Mouse (Mus musculus) liver, embryonic 14.5 days (tissue): ENCODE data around the gene Slc25a10. TPM values are rescaled to one million over a fixed set of nuclear protein-coding genes. Genes with fewer than 3 reads are reported as not detected.

Experiments
- ATAC-seq: fragments of 200-750 bp; cut with Nextera tagmentation; 2 replicates; pipeline ENCODE4 v1.8.0; 2017; ENCODE audit warnings: moderate number of reproducible peaks, mild to moderate bottlenecking, moderate library complexity; ENCODE audit not compliant: insufficient read depth
- DNase-seq, 3 experiments: peaks; one replicate each; pipeline ENCODE4 v3.0.0-alpha.2; 2012 to 2013; ENCODE audit warnings: low read depth in 3 of 3, low spot score in 3 of 3
- H3K27ac ChIP-seq: fragments of 300-500 bp; sonication (generic); 2 replicates; pipeline ENCODE4 v1.5.1; 2014; ENCODE audit warnings: moderate library complexity, mild to moderate bottlenecking, control low read depth, inconsistent platforms
- H3K27me3 ChIP-seq: fragments of 300-500 bp; sonication (generic); 2 replicates; pipeline ENCODE4 v1.6.1; 2014; ENCODE audit warnings: mild to moderate bottlenecking, low read length, moderate library complexity; ENCODE audit not compliant: control insufficient read depth, insufficient read depth
- H3K36me3 ChIP-seq: fragments of 300-500 bp; sonication (generic); replicated peaks from 2 replicates; pipeline ENCODE4 v1.6.1; 2014; ENCODE audit warnings: low read depth; ENCODE audit not compliant: control insufficient read depth, insufficient read depth
- H3K4me1 ChIP-seq, 2 experiments: fragments of 200-500 bp in 1 of 2; fragments of 300-500 bp in 1 of 2; sonication (generic) in 1 of 2; replicated peaks; 2 replicates each; pipeline ENCODE4 v1.6.1; 2012 to 2014; ENCODE audit warnings: antibody characterized with exemption in 1 of 2, inconsistent platforms in 1 of 2, low read length in 1 of 2; ENCODE audit not compliant: control insufficient read depth in 2 of 2, insufficient read depth in 2 of 2
- H3K4me2 ChIP-seq: fragments of 300-500 bp; sonication (generic); 2 replicates; pipeline ENCODE4 v1.6.1; 2014; ENCODE audit warnings: low read depth, mild to moderate bottlenecking, control low read depth, moderate library complexity
- H3K4me3 ChIP-seq, 2 experiments: fragments of 200-500 bp in 1 of 2; fragments of 300-500 bp in 1 of 2; sonication (generic) in 1 of 2; 2 replicates each; pipeline ENCODE4 v1.5.1; 2012 to 2014; ENCODE audit warnings: low read depth in 2 of 2, low read length in 2 of 2, mild to moderate bottlenecking in 2 of 2, control low read depth in 1 of 2, inconsistent platforms in 1 of 2, moderate library complexity in 1 of 2; ENCODE audit not compliant: insufficient read depth in 1 of 2
- H3K9ac ChIP-seq: fragments of 300-500 bp; sonication (generic); replicated peaks from 2 replicates; pipeline ENCODE4 v1.6.1; 2014; ENCODE audit warnings: mild to moderate bottlenecking, control low read depth, moderate library complexity
- H3K9me3 ChIP-seq: fragments of 300-500 bp; sonication (generic); 2 replicates; pipeline ENCODE4 v1.6.1; 2016; ENCODE audit warnings: low read length, mixed read lengths; ENCODE audit not compliant: control insufficient read depth
- CTCF ChIP-seq: IDR thresholded peaks from 2 replicates; pipeline ENCODE4 v1.5.1; 2016; ENCODE audit warnings: antibody characterized with exemption, low read depth, control low read depth
- EP300 ChIP-seq: IDR thresholded peaks from 2 replicates; pipeline ENCODE4 v1.6.1; 2016; ENCODE audit warnings: antibody characterized with exemption, low read depth
- whole genome bisulfite sequencing: fragments of 180-500 bp; shearing (Covaris S2); extraction: QIAGEN DNeasy Blood & Tissue Kit; methylation state at CpG from one replicate; pipeline ENCODE4 v1.1.7; 2014; ENCODE audit not compliant: insufficient replicate concordance; 5-methylcytosine and 5-hydroxymethylcytosine counted together
- polyA plus RNA-seq, 2 experiments: library from polyadenylated mRNA; depleted of rRNA in 1 of 2; stranded (reverse) in 1 of 2; unstranded in 1 of 2; fragments of >200 nt; fragmentation: Nextera tagmentation in 1 of 2; extraction: Ambion mirVana in 1 of 2; gene quantifications; 2 replicates each; pipeline versions ENCODE4 v1.2.1 to v1.2.3; 2012 to 2014

The Slc25a10 gene
- polyA plus RNA-seq, 2 experiments = 31.5 to 35.1 TPM

- H3K4me1 ChIP-seq = peaks cover 12 to 28% of the 10 kb centered on the region in 2 experiments
These were observed 28.9 kb downstream of the Slc25a10 start for GRCm38 (mm10) chr11:120520498-120520897.

GRCm38 (mm10) chr11:120520967-120521540 lies 29.4 kb downstream of the Slc25a10 start:
- no peaks in the 10 kb centered on the region for H3K9me3 ChIP-seq
- H3K36me3 ChIP-seq = no peaks in the 10 kb centered on the region
- H3K9ac ChIP-seq = 0 out of 2 replicates have a peak overlapping the region, but pooled peaks have one; percentile 15
- no peak overlapping the region for H3K4me3 ChIP-seq
- peak; percentile 87 for ATAC-seq
- H3K27me3 ChIP-seq = no peaks in the 10 kb centered on the region
- peak overlapping the region; percentile 6; the same call in 1 of the 2 replicates for H3K4me2 ChIP-seq
- WGBS = 33% methylated on average over 5 of the region's 5 CpGs
- H3K27ac ChIP-seq = peak overlapping the region; percentile 71
- DNase-seq = peak; percentile 43 to 59 (median 52)
- no peak for TF ChIP-seq CTCF
- no peak for TF ChIP-seq EP300
- peaks cover 12 to 28% of the 10 kb centered on the region in 2 experiments for H3K4me1 ChIP-seq

More at GRCm38 (mm10) chr11:120520498-120520897, 28.9 kb downstream of the Slc25a10 start:
- Histone ChIP-seq H3K27ac (peak overlapping the region; percentile 3), H3K36me3 (no peaks in the 10 kb centered on the region), H3K4me2 (0 out of 2 replicates have a peak overlapping the region, but pooled peaks have one; percentile 5), H3K4me3 (no peak overlapping the region), H3K9ac (peak overlapping the region; percentile 1; the same call in 1 of the 2 replicates), H3K9me3 (no peaks in the 10 kb centered on the region), H3K27me3 (no peaks in the 10 kb centered on the region)
- DNase-seq (no peak), ATAC-seq (peak; percentile 29; the same call in 1 of the 2 replicates)
- WGBS = 55% methylated on average over 9 of the region's 9 CpGs
- TF ChIP-seq CTCF = no peak
- TF ChIP-seq EP300 = no peak

- Histone ChIP-seq H3K36me3 (no peaks in the 10 kb centered on the region), H3K4me2 (no peak overlapping the region), H3K4me1 (peaks cover 12 to 31% of the 10 kb centered on the region in 2 experiments), H3K9ac (no peak overlapping the region), H3K27ac (no peak overlapping the region), H3K27me3 (no peaks in the 10 kb centered on the region), H3K9me3 (no peaks in the 10 kb centered on the region), H3K4me3 (no peak overlapping the region)
- no peak for ATAC-seq
- WGBS = 70% methylated on average over 8 of the region's 8 CpGs
- DNase-seq = no peak
- TF ChIP-seq CTCF (no peak), EP300 (no peak)
These were observed 30.9 kb downstream of the Slc25a10 start for GRCm38 (mm10) chr11:120522581-120522980.

- Histone ChIP-seq H3K27me3 (peaks cover 27% of the 10 kb centered on the region), H3K9ac (no peak overlapping the region), H3K4me3 (no peak overlapping the region), H3K9me3 (no peaks in the 10 kb centered on the region), H3K4me2 (no peak overlapping the region), H3K36me3 (no peaks in the 10 kb centered on the region), H3K4me1 (peaks cover 4 to 15% of the 10 kb centered on the region in 2 experiments; a peak in 3 of 4 replicates), H3K27ac (no peak overlapping the region)
- no peak for TF ChIP-seq CTCF
- no peak for TF ChIP-seq EP300
- ATAC-seq (no peak), DNase-seq (no peak)
- WGBS = 61% methylated on average over 2 of the region's 2 CpGs
These were observed 34.3 kb downstream of the Slc25a10 start for GRCm38 (mm10) chr11:120525959-120526358.

GRCm38 (mm10) chr11:120527690-120528354 lies 36.2 kb downstream of the Slc25a10 start:
- Histone ChIP-seq H3K27ac (no peak overlapping the region), H3K9me3 (no peaks in the 10 kb centered on the region), H3K4me2 (no peak overlapping the region), H3K36me3 (no peaks in the 10 kb centered on the region), H3K4me1 (peaks cover 0 to 9% of the 10 kb centered on the region in 2 experiments; a peak in 2 of 4 replicates), H3K4me3 (no peak overlapping the region), H3K9ac (no peak overlapping the region), H3K27me3 (peaks cover 46% of the 10 kb centered on the region)
- 41% methylated on average over 9 of the region's 9 CpGs for WGBS
- ATAC-seq = no peak; the same call in 1 of the 2 replicates
- TF ChIP-seq CTCF = no peak
- no peak for DNase-seq
